Mouse (Mus musculus) G1E (cell line): ENCODE data around the gene Nrg3.

Experiments used
- CTCF ChIP-seq: IDR thresholded peaks from 2 replicates; pipeline ENCODE4 v1.5.1; 2012; ENCODE audit warnings: low read depth, low read length, inconsistent platforms, mixed read lengths
- GATA1 ChIP-seq: IDR thresholded peaks from 2 replicates; pipeline ENCODE4 v1.6.1; 2012; ENCODE audit warnings: borderline replicate concordance, low read length, inconsistent platforms, mixed read lengths
- GATA2 ChIP-seq: IDR thresholded peaks from 2 replicates; pipeline ENCODE4 v1.6.1; 2012; ENCODE audit warnings: low read depth, low read length, inconsistent platforms, borderline replicate concordance
- POLR2AphosphoS5 ChIP-seq: IDR thresholded peaks from 2 replicates; pipeline ENCODE4 v1.6.1; 2012; ENCODE audit warnings: low read depth, low read length, inconsistent platforms; ENCODE audit not compliant: insufficient replicate concordance
- TAL1 ChIP-seq: conservative IDR thresholded peaks from 2 replicates; pipeline ENCODE4 v1.6.1; 2012; ENCODE audit warnings: low read depth, low read length, inconsistent platforms, mixed read lengths

- TF ChIP-seq CTCF (no peak), TAL1 (no peak), POLR2AphosphoS5 (no peak), GATA1 (no peak), GATA2 (no peak)
These were observed 449.8 kb downstream of the Nrg3 start for GRCm38 (mm10) chr14:39023065-39023464.
